ENCODE assay signal across 8 mouse cellular contexts in the genomic region with DNA sequence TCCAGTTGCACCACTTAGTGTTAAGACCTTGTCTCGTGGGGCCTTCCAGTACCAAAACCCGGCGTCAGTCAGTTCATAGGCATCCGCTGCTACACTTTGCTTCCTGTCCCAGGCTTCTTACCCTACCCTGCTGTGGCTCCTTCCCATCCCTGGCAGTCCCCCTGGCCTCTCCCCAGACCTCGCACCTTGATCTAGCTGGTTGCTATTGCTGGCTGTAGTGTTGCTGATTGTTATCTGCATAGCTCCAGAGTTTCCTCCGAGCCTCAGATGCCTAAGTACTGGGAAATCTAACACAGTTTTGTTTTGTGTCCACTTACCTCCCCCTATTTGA. TPM values are rescaled to one million over a fixed set of nuclear protein-coding genes. Genes with fewer than 3 reads are reported as not detected.
DNase-seq lines count a peak whose midpoint lies in the region; ATAC-seq and TF ChIP-seq lines count a peak whose summit lies in the region.

No protein-coding gene starts in this region.

- H3K9me3 ChIP-seq in ES-Bruce4 (replicated peaks; ENCODE audit: control insufficient read depth, insufficient read depth, low read length, poor library complexity, severe bottlenecking), result no peaks in the 10 kb centered on the region
- no peaks in the 10 kb centered on the region for H3K9me3 ChIP-seq in forebrain, embryonic 13.5 days (replicated peaks)
- no peaks in the 10 kb centered on the region for H3K9me3 ChIP-seq in kidney, embryonic 14.5 days (ENCODE audit: control insufficient read depth, low read length)
- no peaks in the 10 kb centered on the region for H3K9me3 ChIP-seq in midbrain, embryonic 12.5 days

- peak overlapping the region; percentile 86 for H3K9ac ChIP-seq in ES-Bruce4 (ENCODE audit: low read depth, poor library complexity, severe bottlenecking)
- H3K9ac ChIP-seq in forebrain, embryonic 13.5 days, result peak overlapping the region; percentile 94
- H3K9ac ChIP-seq in kidney, embryonic 14.5 days (ENCODE audit: low read depth, low read length), result peak overlapping the region; percentile 95
- H3K9ac ChIP-seq in midbrain, embryonic 12.5 days (replicated peaks), result peak overlapping the region; percentile 87

- peak overlapping the region; percentile 95 for H3K4me2 ChIP-seq in forebrain, embryonic 13.5 days
- peak overlapping the region; percentile 95 for H3K4me2 ChIP-seq in kidney, embryonic 14.5 days (replicated peaks; ENCODE audit: low read depth, low read length)
- peak overlapping the region; percentile 95 for H3K4me2 ChIP-seq in midbrain, embryonic 12.5 days (replicated peaks)

- H3K27me3 ChIP-seq in ES-Bruce4 (ENCODE audit: control insufficient read depth, insufficient read depth, low read length, poor library complexity, severe bottlenecking), result no peaks in the 10 kb centered on the region
- H3K27me3 ChIP-seq in forebrain, embryonic 13.5 days, result no peaks in the 10 kb centered on the region
- no peaks in the 10 kb centered on the region for H3K27me3 ChIP-seq in kidney, embryonic 14.5 days (ENCODE audit: control insufficient read depth, insufficient read depth, low read length)
- H3K27me3 ChIP-seq in midbrain, embryonic 12.5 days, result no peaks in the 10 kb centered on the region

- ATAC-seq in forebrain, embryonic 13.5 days, result no peak
- ATAC-seq in kidney, embryonic 14.5 days (ENCODE audit: low FRiP score, low TSS enrichment), result no peak
- no peak for ATAC-seq in midbrain, embryonic 12.5 days (ENCODE audit: low FRiP score, low read depth)

- H3K4me1 ChIP-seq in ES-Bruce4 (ENCODE audit: control insufficient read depth, insufficient read depth, low read length), result no peaks in the 10 kb centered on the region
- H3K4me1 ChIP-seq in forebrain, embryonic 13.5 days, result peaks cover 47% of the 10 kb centered on the region
- peaks cover 19% of the 10 kb centered on the region for H3K4me1 ChIP-seq in kidney, embryonic 14.5 days (ENCODE audit: control insufficient read depth, insufficient read depth, low read length)
- peaks cover 26% of the 10 kb centered on the region for H3K4me1 ChIP-seq in midbrain, embryonic 12.5 days

- peak; percentile 13 for DNase-seq in adrenal gland, adult 8-10 months
- no peak for DNase-seq in adrenal gland, adult 2 months
- DNase-seq in thymus, postnatal 25 days, result peak; percentile 27
- no peak for DNase-seq in right cerebral cortex, postnatal 36 days (ENCODE audit: low spot score in 2 of 2)

- H3K36me3 ChIP-seq in ES-Bruce4 (ENCODE audit: control insufficient read depth, insufficient read depth, low read length, poor library complexity, severe bottlenecking), result no peaks in the 10 kb centered on the region
- no peaks in the 10 kb centered on the region for H3K36me3 ChIP-seq in forebrain, embryonic 13.5 days (ENCODE audit: poor library complexity, severe bottlenecking)
- H3K36me3 ChIP-seq in kidney, embryonic 14.5 days (ENCODE audit: control insufficient read depth, insufficient read depth, low read length), result no peaks in the 10 kb centered on the region
- no peaks in the 10 kb centered on the region for H3K36me3 ChIP-seq in midbrain, embryonic 12.5 days

- no peak for TF ChIP-seq CTCF in ES-Bruce4 (IDR thresholded peaks at IDR 0.05; ENCODE audit: low read depth, low read length)

- no peak for TF ChIP-seq EP300 in ES-Bruce4 (IDR thresholded peaks at IDR 0.05; ENCODE audit: insufficient read depth, low read depth, low read length)

- peak overlapping the region; percentile 91 for H3K4me3 ChIP-seq in ES-Bruce4 (ENCODE audit: low read depth, low read length)
- peak overlapping the region; percentile 86 for H3K4me3 ChIP-seq in forebrain, embryonic 13.5 days
- H3K4me3 ChIP-seq in kidney, embryonic 14.5 days (ENCODE audit: low read length), result peak overlapping the region; percentile 95
- peak overlapping the region; percentile 79 for H3K4me3 ChIP-seq in midbrain, embryonic 12.5 days

- 29% methylated on average over 6 of the region's 6 CpGs for WGBS in forebrain, embryonic 13.5 days
- 8% methylated on average over 6 of the region's 6 CpGs for WGBS in kidney, embryonic 14.5 days
- WGBS in midbrain, embryonic 12.5 days, result 26% methylated on average over 6 of the region's 6 CpGs

- no peak overlapping the region for H3K27ac ChIP-seq in ES-Bruce4 (ENCODE audit: insufficient read depth, low read length)
- H3K27ac ChIP-seq in forebrain, embryonic 13.5 days, result no peak overlapping the region
- H3K27ac ChIP-seq in kidney, embryonic 14.5 days (ENCODE audit: low read depth, low read length), result 0 out of 2 replicates have a peak overlapping the region, but pooled peaks have one; percentile 85
- H3K27ac ChIP-seq in midbrain, embryonic 12.5 days (replicated peaks), result no peak overlapping the region

- TF ChIP-seq POLR2A in ES-Bruce4 (IDR thresholded peaks at IDR 0.05; ENCODE audit: insufficient read depth, low read length), result no peak

RNA-seq across cellular contexts. Expression of gene Atpaf2, which starts 0.2 kb away (rescaled TPM):
- total RNA-seq in adrenal gland, adult 8-10 months (2022), result 10 to 100 TPM; 53.4 to 66.5 (median 61.3) TPM
- total RNA-seq in adrenal gland, adult 2 months (2021), result 10 to 100 TPM; 81.2 to 90.9 TPM
- 48.7 and 51.3 TPM in 2 replicates for polyA plus RNA-seq in adrenal gland, adult 2 months (2012; rRNA removed)
- 22.1 and 28.2 TPM in 2 replicates for polyA plus RNA-seq in ES-Bruce4 (2011; ENCODE audit: insufficient read depth, insufficient read length, low read depth, missing spikeins)
- 45.4 and 46.8 TPM in 2 replicates for polyA plus RNA-seq in forebrain, embryonic 13.5 days (2015; fragmentation: Nextera tagmentation; extraction: Ambion mirVana)
- 46.5 and 54.9 TPM in 2 replicates for polyA plus RNA-seq in kidney, embryonic 14.5 days (2014; fragmentation: Nextera tagmentation; extraction: Ambion mirVana)
- polyA plus RNA-seq in midbrain, embryonic 12.5 days (2016; fragmentation: Nextera tagmentation; extraction: Ambion mirVana), result 33.9 and 36.8 TPM in 2 replicates

RNA-seq across cellular contexts. Expression of gene Gid4, which starts 1.5 kb away (rescaled TPM):
- total RNA-seq in adrenal gland, adult 8-10 months (2022), result 10 to 100 TPM; 40.3 to 53.1 (median 48.5) TPM
- 10 to 100 TPM; 45.9 to 53.9 TPM for total RNA-seq in adrenal gland, adult 2 months (2021)
- polyA plus RNA-seq in adrenal gland, adult 2 months (2012; rRNA removed), result 52.7 and 56.1 TPM in 2 replicates
- polyA plus RNA-seq in ES-Bruce4 (2011; ENCODE audit: insufficient read depth, insufficient read length, low read depth, missing spikeins), result 36.2 and 40.6 TPM in 2 replicates
- 23.4 and 24.0 TPM in 2 replicates for polyA plus RNA-seq in forebrain, embryonic 13.5 days (2015; fragmentation: Nextera tagmentation; extraction: Ambion mirVana)
- polyA plus RNA-seq in kidney, embryonic 14.5 days (2014; fragmentation: Nextera tagmentation; extraction: Ambion mirVana), result 20.0 and 33.4 TPM in 2 replicates
- polyA plus RNA-seq in midbrain, embryonic 12.5 days (2016; fragmentation: Nextera tagmentation; extraction: Ambion mirVana), result 32.4 and 36.1 TPM in 2 replicates

RNA-seq across cellular contexts. Expression of gene Drg2, which starts 36.0 kb away (rescaled TPM):
- 10 to 100 TPM; 59.8 to 68.9 (median 63.5) TPM for total RNA-seq in adrenal gland, adult 8-10 months (2022)
- total RNA-seq in adrenal gland, adult 2 months (2021), result 10 to 100 TPM; 63.2 to 72.2 TPM
- 36.6 and 40.5 TPM in 2 replicates for polyA plus RNA-seq in adrenal gland, adult 2 months (2012; rRNA removed)
- 67.4 and 69.9 TPM in 2 replicates for polyA plus RNA-seq in ES-Bruce4 (2011; ENCODE audit: insufficient read depth, insufficient read length, low read depth, missing spikeins)
- 100 and 110 TPM in 2 replicates for polyA plus RNA-seq in forebrain, embryonic 13.5 days (2015; fragmentation: Nextera tagmentation; extraction: Ambion mirVana)
- polyA plus RNA-seq in kidney, embryonic 14.5 days (2014; fragmentation: Nextera tagmentation; extraction: Ambion mirVana), result 118 and 123 TPM in 2 replicates
- 94.6 and 103 TPM in 2 replicates for polyA plus RNA-seq in midbrain, embryonic 12.5 days (2016; fragmentation: Nextera tagmentation; extraction: Ambion mirVana)

RNA-seq across cellular contexts. Expression of gene Myo15, which starts 50.7 kb away (rescaled TPM):
- total RNA-seq in adrenal gland, adult 8-10 months (2022), result under 1 TPM; 0.09 to 0.74 (median 0.39) TPM
- total RNA-seq in adrenal gland, adult 2 months (2021), result under 1 TPM; 0.14 to 0.20 TPM
- 0.26 and 0.47 TPM in 2 replicates for polyA plus RNA-seq in adrenal gland, adult 2 months (2012; rRNA removed)
- polyA plus RNA-seq in ES-Bruce4 (2011; ENCODE audit: insufficient read depth, insufficient read length, low read depth, missing spikeins), result 0.37 and 0.65 TPM in 2 replicates
- polyA plus RNA-seq in forebrain, embryonic 13.5 days (2015; fragmentation: Nextera tagmentation; extraction: Ambion mirVana), result 0.03 TPM in 2 replicates
- polyA plus RNA-seq in kidney, embryonic 14.5 days (2014; fragmentation: Nextera tagmentation; extraction: Ambion mirVana), result 0.33 and 0.38 TPM in 2 replicates
- polyA plus RNA-seq in midbrain, embryonic 12.5 days (2016; fragmentation: Nextera tagmentation; extraction: Ambion mirVana), result 0.03 and 0.11 TPM in 2 replicates

Comparison
In these comparisons a context has a peak if more than half of its experiments do, and no peak if none do; other contexts are left out.
1. DNase-seq: peak in adrenal gland, adult 8-10 months (single experiment) and thymus, postnatal 25 days (single experiment); none in adrenal gland, adult 2 months (single experiment) and right cerebral cortex, postnatal 36 days (0 of 2).
2. Peak in every context shown above with its lines, with median percentiles within 50 percentile points of each other: H3K4me3 ChIP-seq, H3K9ac ChIP-seq and H3K4me2 ChIP-seq.